Mouse (Mus musculus) gastrocnemius, postnatal 36 days (tissue): ENCODE data around the gene Sat1. TPM values are rescaled to one million over a fixed set of nuclear protein-coding genes. Genes with fewer than 3 reads are reported as not detected.
"Not testable (repeated sequence)": the region's sequence is repeated elsewhere in the genome, so short reads cannot be mapped to it uniquely, and the experiment has no call there.

Experiments used
- DNase-seq, 2 experiments: peaks; one replicate each; pipeline ENCODE4 v3.0.0; 2022
- intact Hi-C: fragments of 180-260 bp; cut with DNase I; formaldehyde crosslinking; loops from one replicate; pipeline ENCODE4 v1.15.1; 2025
- long read RNA-seq, 2 experiments: library from polyadenylated mRNA; stranded (forward); transcript quantifications; one replicate each; pipeline ENCODE4 v2.0.0; 2021
- total RNA-seq, 2 experiments: library from RNA; stranded (reverse); gene quantifications; 2 replicates each; pipeline ENCODE4 v1.2.3; 2021

Sat1 gene
- total RNA-seq = 10 to 100 TPM; 23.8 to 31.9 TPM
- long read RNA-seq, experiment 1, transcript Sat1-207 (7 exons, 1,272 nt) = minor isoform, 6 of 15 reads
- long read RNA-seq, experiment 1, transcript Sat1-201 (6 exons, 1,162 nt) = major isoform, 8 of 15 reads
- long read RNA-seq, experiment 1, partial matches to known transcripts = 0 of 15 reads
- long read RNA-seq, experiment 1, other reads (novel, unspliced or antisense) = 1 of 15 reads
- long read RNA-seq, experiment 2, transcript Sat1-207 (7 exons, 1,272 nt) = minor isoform, 5 of 30 reads
- long read RNA-seq, experiment 2, transcript Sat1-201 (6 exons, 1,162 nt) = major isoform, 21 of 30 reads
- long read RNA-seq, experiment 2, partial matches to known transcripts = 3 of 30 reads
- long read RNA-seq, experiment 2, other reads (novel, unspliced or antisense) = 0 of 30 reads

DNA sequence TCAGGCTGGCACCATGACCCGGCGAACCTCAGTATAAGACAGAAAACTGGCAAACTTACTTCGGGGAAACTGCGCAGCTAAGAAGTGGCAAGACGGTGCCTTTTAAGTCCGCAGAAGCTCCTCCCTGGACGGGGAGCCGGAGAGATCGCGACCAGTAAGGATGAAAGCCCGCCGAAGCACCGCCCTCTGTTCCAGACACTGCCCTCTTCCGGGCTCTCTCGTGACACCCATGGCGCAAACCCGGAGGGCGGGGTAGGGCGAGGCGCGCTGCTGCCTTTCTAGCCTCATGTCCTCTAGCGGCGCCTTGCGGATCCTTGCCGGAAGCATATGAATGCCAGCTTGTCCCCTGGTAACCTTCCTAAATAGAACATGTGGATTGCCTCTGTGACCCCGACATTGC, at the start of gene Sat1:
Gene Sat1, minus strand, starts transcription at position 179 of the 400 bp plus-strand sequence.
- DNase-seq = peak; percentile 79 to 89

DNA sequence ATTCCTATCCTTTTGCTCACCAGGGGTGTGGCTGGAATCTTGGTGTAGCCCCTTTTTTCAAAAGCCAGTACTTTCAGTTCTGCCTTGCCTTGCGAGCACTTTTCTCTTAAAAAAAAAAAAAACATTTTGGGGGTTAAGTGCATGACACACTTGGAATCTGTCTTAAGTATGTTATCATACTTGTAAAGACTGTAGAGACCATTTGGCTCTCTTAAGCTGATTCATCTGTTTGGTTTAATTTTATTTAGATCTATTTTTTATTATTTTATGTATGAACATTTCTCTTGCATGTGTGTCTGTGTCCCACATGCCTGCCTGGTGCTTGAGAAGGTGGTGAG, 46.6 kb upstream of the Sat1 start:
- no peak for DNase-seq
- intact Hi-C loops = no loop called here

More for the DNA sequence above, at the start of gene Sat1:
- intact Hi-C loops = loop anchor here (5.0 kb wide), 1 partner anchor 69 kb away; no protein-coding TSS in a partner anchor

DNA sequence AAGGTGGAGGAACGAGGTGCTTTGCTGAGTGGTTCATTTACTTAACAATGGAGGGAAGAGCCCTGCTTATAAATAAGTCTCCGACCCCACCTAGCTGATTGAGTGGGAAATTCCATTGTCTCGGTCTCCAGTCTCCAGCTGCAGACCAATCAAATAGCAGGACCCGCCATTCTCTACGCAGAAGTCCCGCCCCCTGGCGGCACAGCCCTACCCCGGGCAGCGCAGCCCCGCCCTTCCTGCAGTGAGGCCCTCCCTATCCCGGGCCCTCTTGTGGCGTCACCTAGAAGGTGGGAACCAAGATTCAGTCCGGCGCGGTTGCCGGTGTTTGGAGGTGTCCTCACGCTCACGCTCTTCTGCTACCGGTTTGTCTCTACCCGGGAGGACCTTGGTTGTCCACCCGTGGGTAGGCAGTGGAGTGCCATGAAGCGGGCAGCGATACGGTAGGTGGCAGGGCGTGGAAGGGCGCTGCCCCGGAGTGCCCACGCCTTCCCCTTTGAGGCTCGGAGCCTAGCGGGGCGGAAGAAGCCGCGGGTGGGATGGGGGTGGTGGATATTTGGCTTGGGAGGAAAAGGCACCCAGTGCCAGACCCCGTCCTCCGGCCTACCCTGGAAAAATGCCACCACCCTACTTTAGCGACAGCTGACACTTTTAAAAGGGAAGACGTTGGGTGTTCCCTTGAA, 46.1 kb upstream of the Sat1 start, which contains the start of gene Acot9:
Gene Acot9, plus strand, starts transcription at position 209 of the 680 bp plus-strand sequence.
- peak; percentile 78 to 85 for DNase-seq
- intact Hi-C loops = no loop called here

DNA sequence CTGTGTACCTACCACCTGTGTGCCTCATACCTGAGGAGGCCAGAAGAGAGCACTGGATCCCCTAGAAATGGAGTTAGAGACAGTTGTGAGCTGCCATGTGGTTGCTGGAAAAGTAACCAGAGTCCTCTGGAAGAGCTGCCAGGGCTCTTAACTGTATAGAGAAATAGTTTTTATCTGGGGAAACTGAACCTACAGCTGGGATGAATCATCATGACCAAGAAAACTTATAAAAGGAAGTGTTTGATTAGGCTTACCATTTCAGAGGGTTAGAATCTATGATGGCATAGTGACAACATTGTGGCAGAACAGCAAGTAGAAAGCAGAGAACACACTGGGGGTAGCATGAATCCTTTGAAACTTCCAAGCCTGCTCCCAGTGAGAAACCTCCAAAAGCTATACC, 40.6 kb upstream of the Sat1 start:
- intact Hi-C loops = no loop called here
- DNase-seq = no peak

DNA sequence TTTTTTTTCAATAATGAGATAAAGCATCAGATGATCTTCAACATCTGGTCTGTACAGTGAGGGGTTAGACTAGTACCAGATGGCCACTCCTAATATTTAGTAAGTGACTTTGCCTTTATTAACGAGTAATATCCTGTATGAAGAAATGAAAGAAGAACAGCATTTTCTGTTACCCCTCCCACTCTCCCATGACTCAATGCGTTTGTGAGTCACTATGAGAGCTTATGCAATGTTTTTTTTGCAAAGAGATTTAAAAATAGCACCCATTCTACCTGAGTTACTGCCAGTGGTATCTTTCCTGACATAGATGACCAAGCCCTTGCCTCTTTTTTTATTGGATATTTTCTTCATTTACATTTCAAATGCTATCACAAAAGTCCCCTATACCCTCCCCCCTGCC, 2.0 kb upstream of the Sat1 start:
- intact Hi-C loops = loop anchor here (5.0 kb wide), 1 partner anchor 71 kb away; no protein-coding TSS in a partner anchor
- DNase-seq = no peak

DNA sequence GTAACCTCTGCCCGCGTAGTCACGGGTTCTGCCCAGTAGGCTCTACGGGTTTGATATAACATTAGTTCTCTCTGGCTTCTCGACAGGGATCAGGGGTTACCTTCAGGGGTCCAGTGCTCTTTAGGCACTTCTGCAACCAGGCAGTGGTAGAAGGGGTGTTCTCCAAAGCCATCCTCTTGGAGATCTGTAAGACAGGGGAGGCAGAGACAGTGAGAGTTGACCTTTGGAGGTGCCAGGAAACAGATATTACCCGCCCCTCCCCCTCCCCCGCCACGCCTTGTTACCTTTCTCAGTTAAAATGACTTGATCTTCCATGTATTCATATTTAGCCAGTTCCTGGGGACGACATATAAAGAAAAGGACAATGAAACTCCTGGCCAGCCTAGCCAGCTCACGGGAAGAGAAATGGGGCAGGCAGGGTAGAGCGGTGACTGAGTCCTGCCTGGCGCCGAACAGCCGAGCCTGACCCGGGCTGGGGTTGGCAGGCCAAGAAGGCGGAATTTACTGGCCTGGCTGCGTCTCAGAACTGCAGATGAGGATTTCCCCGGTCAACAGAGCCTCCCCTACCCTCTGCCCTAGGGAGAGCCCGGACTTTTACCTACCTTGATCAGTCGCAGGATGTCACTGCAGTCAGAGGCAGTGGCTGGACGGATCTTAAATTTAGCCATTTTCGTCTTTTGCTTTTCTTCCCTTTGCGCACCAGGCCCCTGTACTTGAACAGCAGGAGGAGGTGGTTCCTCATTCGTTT, 574 bp downstream of the Sat1 start:
- intact Hi-C loops = loop anchor here (5.0 kb wide), 1 partner anchor 68 kb away; no protein-coding TSS in a partner anchor
- DNase-seq = peak; percentile 14 to 32

DNA sequence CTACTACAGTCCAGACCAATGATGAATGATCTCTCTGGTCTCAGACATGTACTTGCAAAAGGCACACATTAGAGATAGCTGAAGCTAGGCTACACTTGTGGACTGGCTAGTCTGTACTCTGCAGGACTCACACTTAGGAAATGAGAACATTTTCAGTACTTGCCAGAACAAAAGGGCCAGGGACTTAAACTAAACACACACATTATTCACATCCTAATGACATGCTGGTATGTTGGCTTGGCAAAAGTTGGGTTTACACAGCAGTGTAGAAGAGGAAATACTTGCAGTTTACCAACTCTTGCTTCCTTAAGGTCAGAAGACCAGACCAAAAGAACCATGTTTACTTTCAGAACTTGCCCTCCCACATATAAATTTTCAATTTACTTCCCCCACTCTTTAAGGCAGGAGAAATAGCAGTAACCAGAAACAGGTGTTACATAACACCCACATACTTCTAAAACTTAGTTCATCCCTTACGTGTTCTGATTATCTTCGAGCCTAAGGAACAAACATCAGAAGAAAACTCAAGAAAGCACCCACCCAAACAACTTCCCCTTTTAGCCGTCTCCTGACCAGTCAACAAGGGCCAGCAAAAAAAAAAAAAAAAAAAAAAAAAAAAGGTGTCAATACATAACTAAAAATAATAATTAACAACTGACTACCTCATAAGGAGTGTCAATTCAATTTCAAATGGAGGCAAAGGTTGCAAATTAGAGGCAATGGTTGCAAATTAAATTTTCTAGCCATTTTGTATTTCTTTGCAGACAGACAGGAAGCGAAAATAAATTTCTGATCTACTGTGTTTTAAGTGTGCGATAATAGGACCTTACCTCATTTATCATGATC, 1.7 kb downstream of the Sat1 start:
- intact Hi-C loops = loop anchor here (5.0 kb wide), 1 partner anchor 67 kb away; no protein-coding TSS in a partner anchor
- DNase-seq = no peak

DNA sequence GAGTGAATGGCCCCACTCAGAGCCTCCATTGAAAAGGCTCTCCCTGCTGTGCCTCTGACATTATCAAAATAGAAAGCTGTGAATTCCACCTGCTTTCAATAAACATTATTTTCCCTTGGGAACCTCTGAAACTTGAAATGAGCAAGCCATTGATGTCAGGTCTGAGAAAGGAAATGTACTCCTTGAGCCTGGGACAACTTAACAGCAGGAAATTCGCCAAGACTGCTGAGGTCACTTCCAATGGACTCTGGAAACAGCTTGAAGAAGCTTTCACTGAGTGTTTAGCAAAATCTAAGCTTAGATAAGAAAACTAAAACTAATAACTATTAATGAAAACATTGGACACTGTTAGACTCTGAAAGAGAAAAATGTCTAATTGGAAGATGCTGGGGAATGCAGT, 7.6 kb downstream of the Sat1 start:
- no peak for DNase-seq
- intact Hi-C loops = no loop called here

DNA sequence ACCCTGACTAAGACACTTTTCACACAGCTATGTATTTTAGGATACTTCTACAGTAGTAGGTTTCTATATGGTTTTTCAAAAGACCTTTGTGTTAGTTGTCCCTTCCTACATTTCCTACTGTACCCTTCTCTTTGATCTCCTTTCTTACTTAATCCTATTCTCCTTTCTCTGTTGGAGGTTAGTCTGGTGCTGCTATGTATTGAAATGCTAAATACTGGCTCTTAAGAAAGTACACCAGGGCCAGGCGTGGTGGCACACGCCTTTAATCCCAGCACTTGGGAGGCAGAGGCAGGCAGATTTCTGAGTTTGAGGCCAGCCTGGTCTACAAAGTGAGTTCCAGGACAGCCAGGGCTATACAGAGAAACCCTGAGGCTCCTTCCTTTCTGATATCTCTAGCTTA, 10.8 kb downstream of the Sat1 start:
- DNase-seq, intact Hi-C loops: not testable (repeated sequence)

DNA sequence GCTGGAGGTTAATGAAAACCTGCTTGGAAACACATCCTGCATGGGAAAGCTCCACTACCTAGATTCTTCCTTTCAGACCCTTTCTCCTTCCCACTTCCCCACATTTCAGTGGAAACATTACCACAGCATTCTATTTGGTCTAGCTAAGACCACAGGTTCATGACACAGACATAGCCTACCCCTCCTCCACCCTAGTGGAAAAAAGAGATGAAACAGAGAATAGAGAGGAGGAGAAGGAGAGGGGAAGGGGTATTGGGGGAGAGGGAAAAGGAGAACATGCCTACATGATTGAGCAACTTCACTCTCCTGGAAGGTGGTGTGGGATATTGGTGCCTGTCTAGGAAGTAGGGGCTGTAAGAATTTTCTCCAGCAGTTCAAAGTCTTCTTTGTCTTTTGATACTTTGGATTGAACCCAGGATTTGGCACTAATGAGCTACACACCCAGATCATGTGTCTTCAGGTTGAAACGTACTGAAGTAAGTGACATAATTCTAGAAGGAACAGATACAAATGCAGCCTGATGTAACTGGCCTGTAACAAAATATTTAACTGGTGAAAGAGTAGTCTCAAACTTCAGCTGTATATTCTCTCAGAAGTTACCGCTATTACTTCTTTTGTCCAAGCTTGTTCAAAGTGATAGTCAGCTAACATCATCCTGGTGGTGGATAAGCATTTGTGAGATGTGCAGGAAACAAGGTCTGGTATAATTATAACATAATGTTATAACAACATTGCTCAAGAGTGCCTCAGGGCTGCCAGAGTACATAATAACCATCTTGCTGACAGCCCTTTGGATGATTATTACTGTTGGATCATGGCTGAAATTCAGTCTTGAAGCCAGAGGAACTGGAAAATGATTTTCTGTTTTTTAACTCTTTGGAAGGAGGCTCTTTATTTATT, 13.6 kb downstream of the Sat1 start:
- DNase-seq = no peak
- intact Hi-C loops = no loop called here

DNA sequence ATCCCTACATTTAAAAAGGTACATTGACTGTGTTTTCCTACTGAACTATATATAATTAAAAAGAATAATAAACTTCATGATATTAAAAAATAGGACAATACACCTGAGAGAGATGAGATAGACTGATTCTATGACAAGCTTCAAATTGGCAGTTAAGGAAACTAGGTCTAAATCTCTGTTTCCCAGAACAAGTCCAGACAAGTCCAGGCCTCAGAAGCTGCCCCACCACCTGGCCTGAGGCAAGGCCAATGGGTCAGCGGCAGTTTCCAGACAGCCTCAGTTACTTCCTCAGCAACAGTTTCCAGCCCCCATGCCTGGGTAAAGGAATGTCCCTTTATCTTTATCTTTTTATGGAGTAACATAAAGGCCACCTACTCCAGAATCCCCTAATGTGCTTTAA, 14.4 kb downstream of the Sat1 start:
- intact Hi-C loops = no loop called here
- no peak for DNase-seq

DNA sequence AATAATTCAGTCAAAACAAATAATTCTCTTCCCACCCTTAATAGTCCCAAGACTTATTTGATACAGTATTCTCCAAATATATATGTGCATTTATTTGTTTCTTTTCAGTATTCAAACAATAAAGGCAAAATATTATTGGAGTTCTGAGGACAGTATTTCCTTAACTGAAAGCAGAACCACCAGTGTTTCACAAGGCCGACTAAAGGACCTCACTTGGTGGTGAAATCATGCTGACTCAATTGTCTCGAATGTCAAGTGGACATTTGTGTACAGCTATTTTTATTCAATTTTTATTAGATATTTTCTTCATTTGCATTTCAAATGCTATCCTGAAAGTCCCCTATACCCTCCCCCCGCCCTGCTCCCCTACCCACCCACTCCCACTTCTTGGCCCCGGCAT, 21.3 kb downstream of the Sat1 start:
- intact Hi-C loops = no loop called here
- no peak for DNase-seq

DNA sequence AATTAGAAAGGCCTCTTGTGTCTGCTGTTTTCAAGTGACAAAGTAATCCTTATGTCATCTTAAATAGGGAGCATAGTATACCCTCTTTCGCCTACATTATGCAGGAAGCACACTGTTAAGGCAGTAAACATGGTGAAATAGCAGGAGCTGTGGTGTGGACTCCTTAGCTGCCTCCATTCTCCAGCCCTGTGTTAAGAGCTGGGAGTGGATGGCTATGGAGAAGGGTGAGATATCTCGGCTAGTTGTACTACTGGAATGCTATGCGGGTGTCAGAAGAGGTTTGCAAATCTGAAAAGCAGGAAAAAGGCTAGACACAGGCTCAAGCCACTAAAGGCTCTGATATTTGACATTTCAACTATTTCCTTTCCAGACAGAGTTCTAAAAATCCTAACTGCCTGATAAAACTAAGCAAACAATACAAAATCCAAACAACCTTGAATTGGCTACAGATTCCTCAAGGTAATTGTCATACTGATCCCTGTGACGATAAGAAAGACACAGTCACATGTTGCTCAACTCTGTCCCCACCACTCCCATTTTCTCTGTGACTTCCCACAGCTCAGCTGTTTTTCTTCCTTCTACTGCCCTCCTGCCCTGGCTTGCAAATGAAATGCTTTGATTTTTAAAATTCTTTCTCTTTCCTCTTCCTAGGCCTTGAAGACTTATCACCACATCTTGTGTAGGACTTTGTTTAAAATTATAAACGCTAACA, 22.4 kb downstream of the Sat1 start:
- no peak for DNase-seq
- intact Hi-C loops = no loop called here

DNA sequence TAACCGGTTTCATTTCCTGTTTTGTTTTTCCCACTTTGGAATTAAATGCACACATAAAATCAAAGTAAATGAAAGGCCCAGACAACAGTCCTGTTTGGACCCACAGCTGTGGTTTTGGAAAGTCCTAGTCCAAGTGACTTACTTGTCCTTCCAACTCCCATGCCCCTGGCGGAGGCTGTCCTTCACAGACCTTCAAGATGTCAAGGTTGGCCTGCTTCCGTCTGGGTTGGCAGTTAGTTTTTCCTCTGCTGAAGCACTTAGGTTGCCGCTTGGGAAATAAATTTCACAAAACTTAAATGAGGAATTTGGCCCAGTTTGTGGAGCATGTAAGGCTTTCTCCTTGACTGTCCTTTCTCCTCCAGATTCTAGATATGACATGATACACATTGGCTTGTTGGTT, 24.3 kb downstream of the Sat1 start:
- intact Hi-C loops = no loop called here
- peak in 1 of 2 experiments; percentile 12 for DNase-seq

DNA sequence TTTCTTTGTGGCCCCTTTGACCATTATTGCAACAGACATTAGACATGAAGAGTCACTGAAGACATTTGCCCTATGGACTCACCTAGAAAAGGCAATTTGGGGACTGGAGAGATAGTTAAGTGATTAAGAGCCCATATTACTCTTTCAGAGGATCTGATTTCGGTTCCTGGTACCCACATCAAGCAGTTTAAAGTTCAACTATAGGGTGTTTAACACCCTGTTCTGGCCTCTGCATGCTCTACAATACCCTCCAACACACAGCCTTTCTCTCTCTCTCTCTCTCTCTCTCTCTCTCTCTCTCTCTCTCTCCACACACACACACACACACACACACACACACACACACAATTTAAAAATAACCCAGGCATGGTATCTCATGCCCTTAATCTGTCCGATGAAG, 38.6 kb downstream of the Sat1 start:
- intact Hi-C loops = no loop called here
- no peak for DNase-seq

DNA sequence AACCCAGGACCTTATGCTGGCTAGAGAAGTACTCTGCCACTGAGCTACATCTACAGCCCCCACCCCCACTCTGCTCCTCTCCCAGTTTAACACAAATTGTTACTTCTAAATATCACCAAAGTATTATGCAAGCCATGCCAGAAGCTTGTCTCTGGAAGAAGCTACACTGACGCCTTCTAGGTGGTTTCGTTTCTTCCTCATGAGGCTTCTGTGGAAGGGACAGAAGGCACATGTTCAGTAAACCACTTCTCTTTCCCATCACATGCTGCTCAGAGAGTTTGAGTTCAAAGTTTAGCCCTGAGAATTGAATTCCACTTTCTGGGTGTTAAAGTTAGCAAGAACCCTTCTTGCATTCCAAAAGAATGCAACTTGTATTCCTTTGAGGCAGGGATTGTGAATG, 39.0 kb downstream of the Sat1 start:
- DNase-seq = no peak
- intact Hi-C loops = no loop called here

DNA sequence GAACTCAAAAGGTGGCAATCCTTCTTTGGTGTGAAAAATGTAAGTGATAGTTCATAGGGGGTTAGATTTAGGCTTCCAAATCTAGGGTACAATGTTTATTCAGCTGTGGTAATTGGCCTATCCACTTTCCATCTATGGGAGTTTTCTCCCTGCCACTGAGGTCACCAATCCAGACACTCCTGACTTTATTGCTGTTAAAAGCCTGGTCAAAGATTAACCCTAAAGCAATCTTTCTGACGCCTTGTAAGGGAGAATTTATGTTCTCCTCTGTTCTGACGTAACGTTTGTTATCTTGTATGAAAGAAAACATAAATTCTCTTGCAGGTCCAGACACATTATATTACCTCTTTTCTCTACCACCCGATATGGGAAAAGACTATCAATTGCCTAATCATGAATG, 40.7 kb downstream of the Sat1 start:
- no peak for DNase-seq
- intact Hi-C loops = no loop called here

DNA sequence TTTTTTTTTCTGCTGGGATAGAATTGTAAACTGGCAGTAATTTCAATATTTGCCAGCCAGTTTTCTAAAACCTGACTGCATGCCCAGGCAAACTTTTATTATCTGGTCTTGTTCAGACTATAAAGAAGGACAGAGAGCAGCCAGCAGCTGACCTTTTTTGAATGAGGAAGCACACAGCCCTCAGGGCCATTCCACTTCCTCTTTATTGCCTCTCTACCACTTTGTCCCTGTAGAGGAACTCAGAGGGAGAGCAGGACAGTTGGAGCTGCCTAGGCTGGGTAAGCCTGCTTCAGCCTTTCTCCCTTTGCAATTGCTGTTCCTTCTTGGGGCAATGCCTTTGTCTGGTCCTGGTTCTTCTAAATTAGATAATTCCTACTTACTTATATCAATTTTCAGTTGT, 43.9 kb downstream of the Sat1 start:
- no peak for DNase-seq

DNA sequence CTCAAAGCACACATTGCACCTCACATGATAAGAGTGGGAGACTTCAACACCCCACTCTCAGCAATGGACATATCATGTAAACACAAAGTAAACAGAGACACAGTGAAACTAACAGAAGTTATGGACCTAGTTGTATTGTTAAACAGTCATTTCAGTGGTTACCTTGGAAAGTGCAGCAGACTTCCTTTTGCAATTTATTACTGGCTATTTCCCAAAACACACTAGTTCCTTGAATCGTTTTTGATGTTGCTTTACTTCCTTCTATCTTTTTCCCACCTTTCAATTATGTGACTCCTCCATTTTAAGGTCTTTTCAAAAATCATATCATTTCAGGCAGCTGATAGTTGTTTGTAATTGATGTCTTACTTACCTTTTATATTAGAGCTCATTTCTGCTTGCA, 44.5 kb downstream of the Sat1 start:
- no peak for DNase-seq
- intact Hi-C loops = no loop called here

More for the DNA sequence above, 43.9 kb downstream of the Sat1 start:
- intact Hi-C loops = no loop called here
